Mouse (Mus musculus) limb, embryonic 15.5 days (tissue): ENCODE results near the gene Zpbp2. TPM values are rescaled to one million over a fixed set of nuclear protein-coding genes. Genes with fewer than 3 reads are reported as not detected.

Experiments
- ATAC-seq: fragments of 200-750 bp; cut with Nextera tagmentation; 2 replicates; pipeline ENCODE4 v1.8.0; 2017; ENCODE audit warnings: low read depth, moderate TSS enrichment; ENCODE audit not compliant: insufficient number of reproducible peaks, low FRiP score, low TSS enrichment
- H3K27ac ChIP-seq: fragments of 300-500 bp; sonication (generic); 2 replicates; pipeline ENCODE4 v1.5.1; 2015; ENCODE audit warnings: moderate library complexity, mild to moderate bottlenecking, inconsistent platforms
- H3K27me3 ChIP-seq: fragments of 300-500 bp; sonication (generic); 2 replicates; pipeline ENCODE4 v1.6.1; 2015; ENCODE audit warnings: inconsistent platforms
- H3K36me3 ChIP-seq: fragments of 300-500 bp; sonication (generic); 2 replicates; pipeline ENCODE4 v1.6.1; 2015; ENCODE audit warnings: inconsistent platforms
- H3K4me1 ChIP-seq: fragments of 300-500 bp; sonication (generic); 2 replicates; pipeline ENCODE4 v1.6.1; 2015; ENCODE audit warnings: inconsistent platforms
- H3K4me2 ChIP-seq: fragments of 300-500 bp; sonication (generic); 2 replicates; pipeline ENCODE4 v1.6.1; 2015; ENCODE audit warnings: mild to moderate bottlenecking, inconsistent platforms
- H3K4me3 ChIP-seq: fragments of 300-500 bp; sonication (generic); 2 replicates; pipeline ENCODE4 v1.5.1; 2015; ENCODE audit warnings: mild to moderate bottlenecking, inconsistent platforms
- H3K9ac ChIP-seq: fragments of 300-500 bp; sonication (generic); 2 replicates; pipeline ENCODE4 v1.6.1; 2015; ENCODE audit warnings: inconsistent platforms
- H3K9me3 ChIP-seq: fragments of 300-500 bp; sonication (generic); 2 replicates; pipeline ENCODE4 v1.6.1; 2016; ENCODE audit warnings: inconsistent platforms
- WGBS: fragments of 180-500 bp; shearing (Covaris S2); methylation state at CpG from one replicate; pipeline ENCODE4 v1.1.7; 2015; 5-methylcytosine and 5-hydroxymethylcytosine counted together
- polyA plus RNA-seq: library from polyadenylated mRNA; unstranded; fragments of >200 nt; fragmentation: Nextera tagmentation; extraction: Ambion mirVana; gene quantifications from 2 replicates; pipeline ENCODE4 v1.2.1, GENCODE M21; 2015

The Zpbp2 gene
- polyA plus RNA-seq, 1 experiment from 2014 or later = 0.12 TPM

GRCm38 (mm10) chr11:98563921-98564414 lies 13.1 kb downstream of the Zpbp2 start:
- ATAC-seq = no peak
- Histone ChIP-seq H3K27ac (no peak overlapping the region), H3K4me3 (no peak overlapping the region), H3K9ac (no peak overlapping the region), H3K36me3 (no peaks in the 10 kb centered on the region), H3K4me1 (no peaks in the 10 kb centered on the region), H3K9me3 (no peaks in the 10 kb centered on the region), H3K4me2 (no peak overlapping the region), H3K27me3 (no peaks in the 10 kb centered on the region)
- 61% methylated on average over 13 of the region's 13 CpGs for WGBS

GRCm38 (mm10) chr11:98568326-98568725 lies 17.4 kb downstream of the Zpbp2 start:
- Histone ChIP-seq H3K9me3 (no peaks in the 10 kb centered on the region), H3K4me1 (no peaks in the 10 kb centered on the region), H3K27ac (no peak overlapping the region), H3K36me3 (no peaks in the 10 kb centered on the region), H3K27me3 (no peaks in the 10 kb centered on the region), H3K4me2 (no peak overlapping the region), H3K9ac (no peak overlapping the region), H3K4me3 (no peak overlapping the region)
- ATAC-seq = no peak
- WGBS = 78% methylated on average over 8 of the region's 8 CpGs

- no peak for ATAC-seq
- WGBS = 71% methylated on average over 6 of the region's 6 CpGs
- Histone ChIP-seq H3K4me1 (no peaks in the 10 kb centered on the region), H3K27ac (no peak overlapping the region), H3K4me2 (no peak overlapping the region), H3K36me3 (no peaks in the 10 kb centered on the region), H3K27me3 (no peaks in the 10 kb centered on the region), H3K9ac (no peak overlapping the region), H3K9me3 (no peaks in the 10 kb centered on the region), H3K4me3 (no peak overlapping the region)
These were observed 18.6 kb downstream of the Zpbp2 start for GRCm38 (mm10) chr11:98569461-98569860.

GRCm38 (mm10) chr11:98577776-98578175 lies 26.9 kb downstream of the Zpbp2 start:
- no peak overlapping the region for H3K4me3 ChIP-seq
- H3K36me3 ChIP-seq = peaks cover 31% of the 10 kb centered on the region
- no peaks in the 10 kb centered on the region for H3K4me1 ChIP-seq
- no peak overlapping the region for H3K4me2 ChIP-seq
- ATAC-seq = no peak
- no peaks in the 10 kb centered on the region for H3K9me3 ChIP-seq
- H3K27me3 ChIP-seq = no peaks in the 10 kb centered on the region
- no peak overlapping the region for H3K27ac ChIP-seq
- H3K9ac ChIP-seq = no peak overlapping the region
- 77% methylated on average over 5 of the region's 5 CpGs for WGBS

GRCm38 (mm10) chr11:98580301-98581121 lies 29.6 kb downstream of the Zpbp2 start:
- 82% methylated on average over 16 of the region's 16 CpGs for WGBS
- H3K27ac ChIP-seq = 0 out of 2 replicates have a peak overlapping the region, but pooled peaks have one; percentile 4
- no peak overlapping the region for H3K9ac ChIP-seq
- H3K4me1 ChIP-seq = peaks cover 12% of the 10 kb centered on the region
- no peak; the same call in 1 of the 2 replicates for ATAC-seq
- H3K36me3 ChIP-seq = peaks cover 39% of the 10 kb centered on the region
- no peaks in the 10 kb centered on the region for H3K27me3 ChIP-seq
- no peaks in the 10 kb centered on the region for H3K9me3 ChIP-seq
- H3K4me2 ChIP-seq = no peak overlapping the region
- no peak overlapping the region for H3K4me3 ChIP-seq

GRCm38 (mm10) chr11:98581286-98582029 lies 30.6 kb downstream of the Zpbp2 start:
- 75% methylated on average over 17 of the region's 17 CpGs for WGBS
- Histone ChIP-seq H3K27ac (no peak overlapping the region), H3K4me2 (no peak overlapping the region), H3K4me1 (peaks cover 21% of the 10 kb centered on the region), H3K9ac (no peak overlapping the region), H3K4me3 (no peak overlapping the region), H3K27me3 (no peaks in the 10 kb centered on the region), H3K36me3 (peaks cover 39% of the 10 kb centered on the region), H3K9me3 (no peaks in the 10 kb centered on the region)
- ATAC-seq = no peak

- Histone ChIP-seq H3K9ac (no peak overlapping the region), H3K9me3 (no peaks in the 10 kb centered on the region), H3K27me3 (no peaks in the 10 kb centered on the region), H3K36me3 (peaks cover 39% of the 10 kb centered on the region), H3K4me3 (no peak overlapping the region), H3K27ac (no peak overlapping the region), H3K4me2 (no peak overlapping the region), H3K4me1 (peaks cover 21% of the 10 kb centered on the region)
- ATAC-seq = no peak
- WGBS = 86% methylated on average over 8 of the region's 8 CpGs
These were observed 31.1 kb downstream of the Zpbp2 start for GRCm38 (mm10) chr11:98582030-98582388.

GRCm38 (mm10) chr11:98582551-98583264 lies 31.8 kb downstream of the Zpbp2 start:
- 91% methylated on average over 12 of the region's 12 CpGs for WGBS
- peaks cover 25% of the 10 kb centered on the region for H3K4me1 ChIP-seq
- H3K4me2 ChIP-seq = no peak overlapping the region
- no peaks in the 10 kb centered on the region for H3K27me3 ChIP-seq
- H3K27ac ChIP-seq = no peak overlapping the region
- peaks cover 39% of the 10 kb centered on the region for H3K36me3 ChIP-seq
- ATAC-seq = no peak
- no peaks in the 10 kb centered on the region for H3K9me3 ChIP-seq
- no peak overlapping the region for H3K4me3 ChIP-seq
- no peak overlapping the region for H3K9ac ChIP-seq

GRCm38 (mm10) chr11:98583265-98583552 lies 32.3 kb downstream of the Zpbp2 start:
- no peak overlapping the region for H3K4me3 ChIP-seq
- H3K4me2 ChIP-seq = no peak overlapping the region
- no peak overlapping the region for H3K27ac ChIP-seq
- H3K36me3 ChIP-seq = peaks cover 39% of the 10 kb centered on the region
- no peak for ATAC-seq
- no peak overlapping the region for H3K9ac ChIP-seq
- H3K4me1 ChIP-seq = peaks cover 30% of the 10 kb centered on the region
- no peaks in the 10 kb centered on the region for H3K27me3 ChIP-seq
- no peaks in the 10 kb centered on the region for H3K9me3 ChIP-seq
- 96% methylated on average over 3 of the region's 3 CpGs for WGBS

- no peak for ATAC-seq
- Histone ChIP-seq H3K36me3 (peaks cover 39% of the 10 kb centered on the region), H3K9ac (no peak overlapping the region), H3K27ac (no peak overlapping the region), H3K4me3 (no peak overlapping the region), H3K4me2 (no peak overlapping the region), H3K4me1 (peaks cover 33% of the 10 kb centered on the region), H3K27me3 (no peaks in the 10 kb centered on the region), H3K9me3 (no peaks in the 10 kb centered on the region)
- 32% methylated on average over 1 of the region's 3 CpGs for WGBS
These were observed 32.7 kb downstream of the Zpbp2 start for GRCm38 (mm10) chr11:98583571-98583970.

- Histone ChIP-seq H3K4me1 (peaks cover 33% of the 10 kb centered on the region), H3K27me3 (no peaks in the 10 kb centered on the region), H3K4me3 (no peak overlapping the region), H3K27ac (no peak overlapping the region), H3K4me2 (no peak overlapping the region), H3K9ac (no peak overlapping the region), H3K36me3 (peaks cover 39% of the 10 kb centered on the region), H3K9me3 (no peaks in the 10 kb centered on the region)
- no peak for ATAC-seq
- 40% methylated on average over 1 of the region's 1 CpGs for WGBS
These were observed 33.2 kb downstream of the Zpbp2 start for GRCm38 (mm10) chr11:98584146-98584545.
